Mouse (Mus musculus) midbrain, embryonic 13.5 days (tissue): ENCODE results near the gene Tram2. TPM values are rescaled to one million over a fixed set of nuclear protein-coding genes. Genes with fewer than 3 reads are reported as not detected.

ENCODE experiments used
- ATAC-seq: fragments of 200-750 bp; cut with Nextera tagmentation; 2 replicates; pipeline ENCODE4 v1.8.0; 2017; ENCODE audit warnings: mild to moderate bottlenecking, moderate TSS enrichment, moderate library complexity
- H3K27ac ChIP-seq: fragments of 300-500 bp; sonication (generic); 2 replicates; pipeline ENCODE4 v1.5.1; 2015; ENCODE audit warnings: inconsistent platforms, mild to moderate bottlenecking, moderate library complexity
- H3K27me3 ChIP-seq: fragments of 300-500 bp; sonication (generic); 2 replicates; pipeline ENCODE4 v1.6.1; 2015; ENCODE audit warnings: mild to moderate bottlenecking, inconsistent platforms
- H3K36me3 ChIP-seq: fragments of 300-500 bp; sonication (generic); 2 replicates; pipeline ENCODE4 v1.6.1; 2015; ENCODE audit warnings: mild to moderate bottlenecking, inconsistent platforms
- H3K4me1 ChIP-seq: fragments of 300-500 bp; sonication (generic); replicated peaks from 2 replicates; pipeline ENCODE4 v1.6.1; 2015; ENCODE audit warnings: inconsistent platforms
- H3K4me2 ChIP-seq: fragments of 300-500 bp; sonication (generic); replicated peaks from 2 replicates; pipeline ENCODE4 v1.6.1; 2015; ENCODE audit warnings: moderate library complexity, mild to moderate bottlenecking, inconsistent platforms
- H3K4me3 ChIP-seq: fragments of 300-500 bp; sonication (generic); replicated peaks from 2 replicates; pipeline ENCODE4 v1.5.1; 2015; ENCODE audit warnings: mild to moderate bottlenecking, inconsistent platforms
- H3K9ac ChIP-seq: fragments of 300-500 bp; sonication (generic); replicated peaks from 2 replicates; pipeline ENCODE4 v1.6.1; 2015; ENCODE audit warnings: mild to moderate bottlenecking, inconsistent platforms
- H3K9me3 ChIP-seq: fragments of 300-500 bp; sonication (generic); 2 replicates; pipeline ENCODE4 v1.6.1; 2016; ENCODE audit warnings: mild to moderate bottlenecking, inconsistent platforms
- WGBS: fragments of 180-500 bp; shearing (Covaris S2); methylation state at CpG from one replicate; pipeline ENCODE4 v1.1.7; 2015; 5-methylcytosine and 5-hydroxymethylcytosine counted together
- polyA plus RNA-seq: library from polyadenylated mRNA; unstranded; fragments of >200 nt; fragmentation: Nextera tagmentation; extraction: Ambion mirVana; gene quantifications from 2 replicates; pipeline ENCODE4 v1.2.1, GENCODE M21; 2015

Gene Tram2
- polyA plus RNA-seq, 1 experiment from 2014 or later = 2.5 TPM

- Histone ChIP-seq H3K9ac (peak overlapping the region; percentile 82), H3K27me3 (peaks cover 8% of the 10 kb centered on the region; the same call in 1 of the 2 replicates), H3K4me3 (peak overlapping the region; percentile 62), H3K9me3 (no peaks in the 10 kb centered on the region), H3K4me1 (peaks cover 36% of the 10 kb centered on the region), H3K27ac (no peak overlapping the region), H3K36me3 (no peaks in the 10 kb centered on the region), H3K4me2 (peak overlapping the region; percentile 73)
- peak; percentile 79 for ATAC-seq
- under 1% methylated on average over 31 of the region's 36 CpGs for WGBS
These were observed 381 bp downstream of the Tram2 start for GRCm38 (mm10) chr1:21078481-21079214.

GRCm38 (mm10) chr1:21077619-21078018, 1.4 kb downstream of the Tram2 start:
- no peak for ATAC-seq
- H3K4me1 ChIP-seq = peaks cover 41% of the 10 kb centered on the region
- peak overlapping the region; percentile 73 for H3K4me2 ChIP-seq
- H3K9me3 ChIP-seq = no peaks in the 10 kb centered on the region
- H3K9ac ChIP-seq = no peak overlapping the region
- 75% methylated on average over 7 of the region's 7 CpGs for WGBS
- H3K27me3 ChIP-seq = peaks cover 8% of the 10 kb centered on the region; the same call in 1 of the 2 replicates
- no peak overlapping the region for H3K27ac ChIP-seq
- peak overlapping the region; percentile 62 for H3K4me3 ChIP-seq
- H3K36me3 ChIP-seq = no peaks in the 10 kb centered on the region

DNA sequence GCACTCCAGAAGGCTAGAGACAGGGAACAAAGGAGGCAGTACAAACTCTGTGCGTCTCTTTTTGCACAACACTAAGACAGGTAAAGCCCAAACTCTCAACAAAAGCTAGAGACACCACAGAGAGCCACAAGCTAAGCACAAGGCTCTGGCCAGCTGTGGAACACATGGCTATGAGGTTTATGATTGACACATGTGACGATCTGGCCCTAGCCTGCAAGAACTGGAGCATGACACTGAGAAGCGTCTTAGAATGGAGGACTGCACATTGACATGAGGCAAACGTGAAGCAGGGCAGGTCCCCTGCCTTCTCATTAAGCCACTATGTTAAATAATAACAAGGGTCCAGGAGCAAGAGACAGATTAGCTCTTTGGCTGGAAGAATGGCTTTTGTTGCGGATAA, 1.8 kb downstream of the Tram2 start:
- no peak for ATAC-seq
- 43% methylated on average over 5 of the region's 5 CpGs for WGBS
- H3K27me3 ChIP-seq = peaks cover 8% of the 10 kb centered on the region; the same call in 1 of the 2 replicates
- no peak overlapping the region for H3K27ac ChIP-seq
- H3K9ac ChIP-seq = no peak overlapping the region
- H3K4me3 ChIP-seq = no peak overlapping the region
- peak overlapping the region; percentile 73 for H3K4me2 ChIP-seq
- H3K9me3 ChIP-seq = no peaks in the 10 kb centered on the region
- H3K4me1 ChIP-seq = peaks cover 41% of the 10 kb centered on the region
- H3K36me3 ChIP-seq = no peaks in the 10 kb centered on the region

- ATAC-seq = no peak
- Histone ChIP-seq H3K27ac (0 out of 2 replicates have a peak overlapping the region, but pooled peaks have one; percentile 20), H3K4me3 (no peak overlapping the region), H3K9ac (no peak overlapping the region), H3K4me1 (peaks cover 41% of the 10 kb centered on the region), H3K27me3 (peaks cover 8% of the 10 kb centered on the region; the same call in 1 of the 2 replicates), H3K4me2 (peak overlapping the region; percentile 73), H3K36me3 (no peaks in the 10 kb centered on the region), H3K9me3 (no peaks in the 10 kb centered on the region)
- 14% methylated on average over 6 of the region's 6 CpGs for WGBS
These were observed 3.0 kb downstream of the Tram2 start for GRCm38 (mm10) chr1:21075986-21076495.

DNA sequence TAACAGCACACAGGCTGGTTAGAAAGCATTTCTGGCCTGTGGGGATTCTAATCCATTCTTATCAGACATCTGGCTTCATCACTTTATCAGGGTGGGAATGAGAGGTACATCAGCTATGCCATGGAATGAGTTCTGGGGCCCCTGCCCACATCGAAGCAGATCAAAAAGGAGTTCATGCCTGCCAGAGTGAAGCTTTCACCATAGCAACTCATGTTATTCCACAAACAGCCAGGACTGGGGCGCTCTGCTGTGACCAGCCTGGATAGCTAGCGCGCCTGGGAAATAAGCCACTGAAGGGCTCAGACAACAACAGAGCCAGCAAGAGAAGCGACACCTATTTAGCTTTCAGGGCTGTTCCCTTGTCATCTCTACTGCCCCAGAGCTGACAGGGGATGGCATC, 4.8 kb downstream of the Tram2 start:
- Histone ChIP-seq H3K4me2 (peak overlapping the region; percentile 23), H3K27ac (peak overlapping the region; percentile 8; the same call in 1 of the 2 replicates)

DNA sequence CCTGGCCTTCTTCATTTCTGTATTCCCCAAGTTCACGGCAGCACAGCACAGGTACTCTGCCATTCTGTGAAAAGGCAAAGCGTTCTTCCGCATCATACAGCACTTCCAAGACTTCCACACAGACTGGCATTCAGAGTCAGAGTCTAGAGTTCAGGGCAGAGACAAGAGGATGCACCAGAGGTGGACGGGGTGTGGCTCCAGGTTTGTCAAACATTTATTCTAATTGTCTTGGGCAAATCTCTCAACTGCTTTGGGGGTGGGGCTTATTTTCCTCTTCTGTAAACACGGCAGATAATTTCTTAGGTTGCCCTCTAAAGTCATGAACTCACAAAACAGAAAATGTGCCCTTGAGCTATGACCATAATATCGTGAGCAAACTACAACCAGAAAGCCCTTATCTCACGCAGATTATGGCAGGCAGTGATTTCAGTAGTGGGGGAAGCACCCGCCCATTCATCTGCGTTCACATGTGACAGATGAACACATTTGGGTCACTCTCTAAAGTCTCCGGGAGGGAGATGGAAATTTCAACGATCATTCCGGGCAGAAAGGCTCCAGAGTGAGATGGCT, 6.1 kb downstream of the Tram2 start:
- Histone ChIP-seq H3K4me3 (no peak overlapping the region), H3K9ac (no peak overlapping the region), H3K4me1 (peaks cover 37% of the 10 kb centered on the region), H3K4me2 (no peak overlapping the region), H3K9me3 (no peaks in the 10 kb centered on the region), H3K36me3 (no peaks in the 10 kb centered on the region), H3K27me3 (peaks cover 5% of the 10 kb centered on the region; the same call in 1 of the 2 replicates), H3K27ac (no peak overlapping the region)
- ATAC-seq = no peak
- 82% methylated on average over 12 of the region's 12 CpGs for WGBS

More for the DNA sequence above, 4.8 kb downstream of the Tram2 start:
- H3K4me3 ChIP-seq = no peak overlapping the region
- peak; percentile 44 for ATAC-seq
- H3K36me3 ChIP-seq = no peaks in the 10 kb centered on the region
- WGBS = 9% methylated on average over 5 of the region's 5 CpGs
- peaks cover 41% of the 10 kb centered on the region for H3K4me1 ChIP-seq
- no peak overlapping the region for H3K9ac ChIP-seq
- H3K9me3 ChIP-seq = no peaks in the 10 kb centered on the region
- peaks cover 8% of the 10 kb centered on the region; the same call in 1 of the 2 replicates for H3K27me3 ChIP-seq

DNA sequence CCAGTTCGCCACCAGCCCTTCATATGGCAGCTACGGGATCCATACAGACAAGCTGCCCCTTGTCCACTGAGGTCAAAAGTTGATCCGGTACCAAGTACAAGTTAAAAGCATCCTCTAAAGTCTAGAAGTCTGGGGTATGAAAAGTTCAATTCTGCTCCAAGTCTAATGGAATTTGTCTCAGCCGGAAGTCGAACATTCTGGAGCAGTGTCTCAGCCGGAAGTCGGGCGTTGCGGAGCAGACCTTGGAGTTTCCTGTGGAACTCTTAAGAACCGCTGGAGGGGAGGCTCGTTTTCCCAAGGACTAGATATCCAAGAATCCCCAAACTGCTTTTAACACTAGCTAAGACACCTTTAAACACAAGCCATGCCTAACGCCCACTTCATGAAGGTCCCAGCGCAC, 8.4 kb downstream of the Tram2 start:
- no peaks in the 10 kb centered on the region for H3K36me3 ChIP-seq
- WGBS = 87% methylated on average over 13 of the region's 13 CpGs

GRCm38 (mm10) chr1:21069830-21070522, 9.1 kb downstream of the Tram2 start:
- H3K4me2 ChIP-seq = no peak overlapping the region
- no peak for ATAC-seq
- no peak overlapping the region for H3K4me3 ChIP-seq
- H3K27me3 ChIP-seq = no peaks in the 10 kb centered on the region
- WGBS = 72% methylated on average over 12 of the region's 12 CpGs
- H3K36me3 ChIP-seq = no peaks in the 10 kb centered on the region
- no peak overlapping the region for H3K9ac ChIP-seq
- no peaks in the 10 kb centered on the region for H3K9me3 ChIP-seq
- H3K4me1 ChIP-seq = peaks cover 18% of the 10 kb centered on the region
- no peak overlapping the region for H3K27ac ChIP-seq

More for the DNA sequence above, 8.4 kb downstream of the Tram2 start:
- Histone ChIP-seq H3K27ac (no peak overlapping the region), H3K27me3 (no peaks in the 10 kb centered on the region), H3K4me2 (no peak overlapping the region), H3K4me3 (no peak overlapping the region), H3K9me3 (no peaks in the 10 kb centered on the region), H3K9ac (no peak overlapping the region), H3K4me1 (peaks cover 24% of the 10 kb centered on the region)
- no peak for ATAC-seq

DNA sequence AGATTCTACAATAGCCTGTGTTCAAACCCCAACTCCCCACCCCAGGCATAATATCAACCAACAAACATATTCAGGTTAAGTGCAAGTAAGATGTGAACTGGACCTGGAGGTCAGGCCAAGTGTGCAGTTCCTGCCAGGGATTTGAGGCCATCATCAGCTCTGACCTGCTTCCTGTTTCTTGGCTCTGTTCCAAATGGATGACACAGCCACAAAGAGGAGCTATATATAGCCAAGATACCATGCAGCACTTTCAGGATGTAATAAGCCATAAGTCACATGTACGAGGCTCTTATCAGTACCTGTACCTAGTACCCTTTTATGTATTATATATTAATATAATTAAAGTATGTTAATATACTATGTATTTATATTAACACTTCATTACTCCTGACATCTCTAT, 10.5 kb downstream of the Tram2 start:
- no peaks in the 10 kb centered on the region for H3K9me3 ChIP-seq
- H3K36me3 ChIP-seq = no peaks in the 10 kb centered on the region
- H3K4me3 ChIP-seq = no peak overlapping the region
- no peak for ATAC-seq
- no peak overlapping the region for H3K9ac ChIP-seq
- no peak overlapping the region for H3K4me2 ChIP-seq
- no peaks in the 10 kb centered on the region for H3K27me3 ChIP-seq
- peaks cover 3% of the 10 kb centered on the region for H3K4me1 ChIP-seq
- WGBS = 80% methylated on average over 1 of the region's 1 CpGs
- no peak overlapping the region for H3K27ac ChIP-seq

- Histone ChIP-seq H3K4me2 (no peak overlapping the region), H3K27me3 (no peaks in the 10 kb centered on the region), H3K9ac (no peak overlapping the region), H3K4me1 (no peaks in the 10 kb centered on the region), H3K36me3 (no peaks in the 10 kb centered on the region), H3K27ac (no peak overlapping the region), H3K4me3 (no peak overlapping the region), H3K9me3 (no peaks in the 10 kb centered on the region)
- WGBS = 94% methylated on average over 11 of the region's 11 CpGs
- ATAC-seq = no peak
These were observed 11.3 kb downstream of the Tram2 start for GRCm38 (mm10) chr1:21067536-21068221.

DNA sequence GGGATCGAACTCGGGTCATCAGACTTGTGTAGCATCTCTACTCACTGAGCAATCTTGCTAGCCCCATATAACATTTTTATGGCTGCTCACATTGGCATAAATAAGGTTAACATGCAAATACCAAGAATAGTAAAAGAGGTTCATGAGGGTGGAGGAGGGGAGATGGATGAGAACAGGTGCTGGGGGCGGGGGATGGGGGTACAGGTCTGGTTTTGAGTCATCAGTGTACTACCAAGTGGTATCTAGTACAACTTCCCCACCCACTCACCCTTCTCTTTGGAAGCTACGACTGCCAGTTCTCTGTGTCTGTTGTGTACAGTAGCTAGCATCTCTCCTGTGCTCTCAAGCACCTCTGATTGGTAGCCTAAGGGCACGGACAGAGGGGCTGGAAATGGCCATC, 14.9 kb downstream of the Tram2 start:
- Histone ChIP-seq H3K36me3 (no peaks in the 10 kb centered on the region), H3K4me1 (no peaks in the 10 kb centered on the region), H3K4me3 (no peak overlapping the region), H3K9me3 (no peaks in the 10 kb centered on the region), H3K27me3 (no peaks in the 10 kb centered on the region), H3K4me2 (no peak overlapping the region), H3K9ac (no peak overlapping the region), H3K27ac (no peak overlapping the region)
- no peak for ATAC-seq
- WGBS = 95% methylated on average over 5 of the region's 5 CpGs
